Mouse (Mus musculus) heart, embryonic 10.5 days (tissue): ENCODE results near the gene Ctnna3. TPM values are rescaled to one million over a fixed set of nuclear protein-coding genes. Genes with fewer than 3 reads are reported as not detected.
"Not testable (repeated sequence)": the region's sequence is repeated elsewhere in the genome, so short reads cannot be mapped to it uniquely, and the experiment has no call there.

Source experiments
- DNase-seq: peaks from one replicate; pipeline ENCODE4 v3.0.0-alpha.2; 2017; ENCODE audit warnings: low spot score
- H3K27ac ChIP-seq: fragments of 300-500 bp; sonication (generic); 2 replicates; pipeline ENCODE4 v1.5.1; 2016; ENCODE audit warnings: mild to moderate bottlenecking
- H3K27me3 ChIP-seq: fragments of 300-500 bp; sonication (generic); 2 replicates; pipeline ENCODE4 v1.6.1; 2016; ENCODE audit warnings: mild to moderate bottlenecking; ENCODE audit not compliant: poor library complexity, insufficient read depth, severe bottlenecking
- H3K36me3 ChIP-seq: fragments of 300-500 bp; sonication (generic); 2 replicates; pipeline ENCODE4 v1.6.1; 2016; ENCODE audit warnings: mild to moderate bottlenecking, moderate library complexity
- H3K4me1 ChIP-seq: fragments of 300-500 bp; sonication (generic); 2 replicates; pipeline ENCODE4 v1.6.1; 2016; ENCODE audit warnings: mild to moderate bottlenecking
- H3K4me3 ChIP-seq: fragments of 300-500 bp; sonication (generic); 2 replicates; pipeline ENCODE4 v1.5.1; 2016; ENCODE audit warnings: mild to moderate bottlenecking, moderate library complexity
- H3K9me3 ChIP-seq: fragments of 300-500 bp; sonication (generic); 2 replicates; pipeline ENCODE4 v1.6.1; 2016; ENCODE audit warnings: mild to moderate bottlenecking, moderate library complexity
- WGBS: fragments of 180-500 bp; shearing (Covaris S2); methylation state at CpG from one replicate; pipeline ENCODE4 v1.1.7; 2016; 5-methylcytosine and 5-hydroxymethylcytosine counted together
- polyA plus RNA-seq: library from polyadenylated mRNA; unstranded; fragments of >200 nt; fragmentation: Nextera tagmentation; extraction: Ambion mirVana; gene quantifications from 2 replicates; pipeline ENCODE4 v1.2.1, GENCODE M21; 2016

Gene Ctnna3
- polyA plus RNA-seq, 1 experiment from 2014 or later: 14.2 TPM

GRCm38 (mm10) chr10:64588116-64588515 lies 1158.2 kb downstream of the Ctnna3 start:
- H3K4me3 ChIP-seq: no peak overlapping the region
- H3K27ac ChIP-seq: no peak overlapping the region
- H3K9me3 ChIP-seq: no peaks in the 10 kb centered on the region
- WGBS: 77% methylated on average over 2 of the region's 2 CpGs
- no peaks in the 10 kb centered on the region for H3K27me3 ChIP-seq
- H3K4me1 ChIP-seq: no peaks in the 10 kb centered on the region
- no peak for DNase-seq
- H3K36me3 ChIP-seq: no peaks in the 10 kb centered on the region

- Histone ChIP-seq H3K27ac (no peak overlapping the region), H3K4me3 (no peak overlapping the region), H3K9me3 (no peaks in the 10 kb centered on the region), H3K4me1 (no peaks in the 10 kb centered on the region), H3K27me3 (no peaks in the 10 kb centered on the region), H3K36me3 (no peaks in the 10 kb centered on the region)
- WGBS: 61% methylated on average over 5 of the region's 5 CpGs
- no peak for DNase-seq
Observed at GRCm38 (mm10) chr10:64636760-64637159, 1206.9 kb downstream of the Ctnna3 start.

- no peaks in the 10 kb centered on the region for H3K4me1 ChIP-seq
Observed at GRCm38 (mm10) chr10:64639061-64639460, 1209.2 kb downstream of the Ctnna3 start.

GRCm38 (mm10) chr10:64641093-64641492 lies 1211.2 kb downstream of the Ctnna3 start:
- Histone ChIP-seq H3K9me3 (no peaks in the 10 kb centered on the region), H3K4me1 (no peaks in the 10 kb centered on the region), H3K27me3 (no peaks in the 10 kb centered on the region), H3K27ac (no peak overlapping the region), H3K36me3 (no peaks in the 10 kb centered on the region), H3K4me3 (no peak overlapping the region)
- 82% methylated on average over 4 of the region's 4 CpGs for WGBS
- DNase-seq: no peak

More at GRCm38 (mm10) chr10:64639061-64639460, 1209.2 kb downstream of the Ctnna3 start:
- Histone ChIP-seq H3K4me3 (no peak overlapping the region), H3K27me3 (no peaks in the 10 kb centered on the region), H3K36me3 (no peaks in the 10 kb centered on the region), H3K9me3 (no peaks in the 10 kb centered on the region), H3K27ac (no peak overlapping the region)
- DNase-seq: no peak

GRCm38 (mm10) chr10:64641576-64641975 lies 1211.7 kb downstream of the Ctnna3 start:
- H3K9me3 ChIP-seq: no peaks in the 10 kb centered on the region
- no peaks in the 10 kb centered on the region for H3K27me3 ChIP-seq
- H3K36me3 ChIP-seq: no peaks in the 10 kb centered on the region
- DNase-seq: no peak
- no peak overlapping the region for H3K27ac ChIP-seq
- 68% methylated on average over 8 of the region's 8 CpGs for WGBS
- no peak overlapping the region for H3K4me3 ChIP-seq
- H3K4me1 ChIP-seq: no peaks in the 10 kb centered on the region

- DNase-seq: no peak
- H3K36me3 ChIP-seq: no peaks in the 10 kb centered on the region
- H3K4me1 ChIP-seq: no peaks in the 10 kb centered on the region
- no peaks in the 10 kb centered on the region for H3K9me3 ChIP-seq
- H3K4me3 ChIP-seq: no peak overlapping the region
- H3K27me3 ChIP-seq: no peaks in the 10 kb centered on the region
- H3K27ac ChIP-seq: no peak overlapping the region
- 79% methylated on average over 2 of the region's 2 CpGs for WGBS
Observed at GRCm38 (mm10) chr10:64643976-64644375, 1214.1 kb downstream of the Ctnna3 start.

- H3K9me3 ChIP-seq: no peaks in the 10 kb centered on the region
- H3K27ac ChIP-seq: no peak overlapping the region
- no peaks in the 10 kb centered on the region for H3K4me1 ChIP-seq
- no peak for DNase-seq
- H3K36me3 ChIP-seq: no peaks in the 10 kb centered on the region
- no peak overlapping the region for H3K4me3 ChIP-seq
- H3K27me3 ChIP-seq: no peaks in the 10 kb centered on the region
- WGBS: 84% methylated on average over 4 of the region's 4 CpGs
Observed at GRCm38 (mm10) chr10:64661190-64661589, 1231.3 kb downstream of the Ctnna3 start.

GRCm38 (mm10) chr10:64671469-64671868 lies 1241.6 kb downstream of the Ctnna3 start:
- 63% methylated on average over 2 of the region's 2 CpGs for WGBS

GRCm38 (mm10) chr10:64675796-64676195 lies 1245.9 kb downstream of the Ctnna3 start:
- H3K4me3 ChIP-seq: no peak overlapping the region
- no peaks in the 10 kb centered on the region for H3K27me3 ChIP-seq
- H3K36me3 ChIP-seq: no peaks in the 10 kb centered on the region
- H3K27ac ChIP-seq: no peak overlapping the region
- H3K4me1 ChIP-seq: no peaks in the 10 kb centered on the region
- no peak for DNase-seq
- 84% methylated on average over 3 of the region's 3 CpGs for WGBS
- H3K9me3 ChIP-seq: no peaks in the 10 kb centered on the region

More at GRCm38 (mm10) chr10:64671469-64671868, 1241.6 kb downstream of the Ctnna3 start:
- Histone ChIP-seq H3K4me1 (no peaks in the 10 kb centered on the region), H3K9me3 (no peaks in the 10 kb centered on the region), H3K4me3 (no peak overlapping the region), H3K36me3 (no peaks in the 10 kb centered on the region), H3K27me3 (no peaks in the 10 kb centered on the region), H3K27ac (no peak overlapping the region)
- no peak for DNase-seq

GRCm38 (mm10) chr10:64710017-64710416 lies 1280.1 kb downstream of the Ctnna3 start:
- 78% methylated on average over 2 of the region's 2 CpGs for WGBS

GRCm38 (mm10) chr10:64718036-64718435 lies 1288.1 kb downstream of the Ctnna3 start:
- no peak for DNase-seq
- 81% methylated on average over 9 of the region's 9 CpGs for WGBS

More at GRCm38 (mm10) chr10:64710017-64710416, 1280.1 kb downstream of the Ctnna3 start:
- H3K9me3 ChIP-seq: no peaks in the 10 kb centered on the region
- no peaks in the 10 kb centered on the region for H3K36me3 ChIP-seq
- no peak for DNase-seq
- H3K27ac ChIP-seq: no peak overlapping the region
- H3K4me1 ChIP-seq: no peaks in the 10 kb centered on the region
- H3K27me3 ChIP-seq: no peaks in the 10 kb centered on the region
- no peak overlapping the region for H3K4me3 ChIP-seq

GRCm38 (mm10) chr10:64735692-64736091 lies 1305.8 kb downstream of the Ctnna3 start:
- 76% methylated on average over 2 of the region's 2 CpGs for WGBS
- H3K9me3 ChIP-seq: no peaks in the 10 kb centered on the region
- H3K27me3 ChIP-seq: no peaks in the 10 kb centered on the region
- no peaks in the 10 kb centered on the region for H3K4me1 ChIP-seq
- no peak overlapping the region for H3K27ac ChIP-seq
- DNase-seq: no peak
- H3K36me3 ChIP-seq: no peaks in the 10 kb centered on the region
- H3K4me3 ChIP-seq: no peak overlapping the region

More at GRCm38 (mm10) chr10:64718036-64718435, 1288.1 kb downstream of the Ctnna3 start:
- Histone ChIP-seq H3K36me3 (no peaks in the 10 kb centered on the region), H3K27ac (no peak overlapping the region), H3K4me3 (no peak overlapping the region), H3K27me3 (no peaks in the 10 kb centered on the region), H3K4me1 (no peaks in the 10 kb centered on the region), H3K9me3 (no peaks in the 10 kb centered on the region)

- Histone ChIP-seq H3K27ac (no peak overlapping the region), H3K36me3 (no peaks in the 10 kb centered on the region), H3K4me1 (no peaks in the 10 kb centered on the region), H3K27me3 (no peaks in the 10 kb centered on the region), H3K9me3 (no peaks in the 10 kb centered on the region), H3K4me3 (no peak overlapping the region)
- no peak for DNase-seq
- 13% methylated on average over 2 of the region's 2 CpGs for WGBS
Observed at GRCm38 (mm10) chr10:64736616-64737015, 1306.7 kb downstream of the Ctnna3 start.

GRCm38 (mm10) chr10:64741721-64742120 lies 1311.8 kb downstream of the Ctnna3 start:
- 76% methylated on average over 11 of the region's 11 CpGs for WGBS
- H3K36me3 ChIP-seq, H3K4me3 ChIP-seq, H3K27me3 ChIP-seq, H3K4me1 ChIP-seq, H3K27ac ChIP-seq, DNase-seq, H3K9me3 ChIP-seq: not testable (repeated sequence)
